Mouse (Mus musculus): ENCODE data around the gene Kctd13. TPM values are rescaled to one million over a fixed set of nuclear protein-coding genes. Genes with fewer than 3 reads are reported as not detected.

Gene Kctd13
- polyA plus RNA-seq, 1 experiment from 2014 or later, result 11.9 TPM

DNA sequence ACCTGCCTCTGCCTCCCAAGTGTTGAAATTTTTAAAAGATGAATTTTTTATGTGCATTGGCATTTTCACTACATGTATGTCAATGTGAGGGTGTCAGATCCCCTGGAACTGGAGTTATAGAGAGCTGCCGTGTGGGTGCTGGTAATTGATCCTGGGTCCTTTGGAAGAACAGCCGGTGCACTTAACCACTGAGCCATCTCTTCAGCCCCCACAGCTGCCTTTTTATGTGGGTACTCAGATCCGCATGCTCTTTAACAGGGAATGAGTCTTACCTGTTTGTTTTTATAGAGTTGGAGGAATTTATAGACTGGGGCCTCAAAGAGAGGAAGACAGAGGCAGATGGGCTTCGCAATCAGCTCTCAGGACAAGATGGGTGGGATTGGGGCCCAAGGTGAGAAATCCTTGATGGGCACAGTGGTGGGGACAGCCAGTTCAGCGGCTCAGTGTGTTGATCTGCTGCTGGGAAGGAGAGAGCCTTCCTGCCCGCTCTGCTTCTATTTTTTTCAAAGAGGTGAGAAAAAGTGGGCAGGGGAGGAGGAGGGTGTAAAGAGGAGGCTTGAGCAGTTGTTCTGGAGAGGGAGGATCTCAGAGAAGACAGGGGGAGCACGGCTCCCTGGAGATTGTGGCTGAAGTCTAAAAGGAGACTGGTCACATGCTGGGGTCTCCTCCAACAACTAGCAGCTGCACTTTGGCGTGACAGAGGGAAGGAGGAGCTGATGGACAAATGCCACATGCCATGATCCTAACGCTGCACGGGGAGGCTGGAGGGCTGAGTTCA is 56.2 kb downstream of the Kctd13 start:
- H3K9me3 ChIP-seq (ENCODE audit: control insufficient read depth, low read length), result no peaks in the 10 kb centered on the region
- WGBS, result 37% methylated on average over 10 of the region's 10 CpGs
- no peaks in the 10 kb centered on the region for H3K27me3 ChIP-seq (ENCODE audit: control insufficient read depth, insufficient read depth, low read length)
- no peak for ATAC-seq (ENCODE audit: insufficient number of reproducible peaks, insufficient read depth, low FRiP score, low read depth)
- no peak overlapping the region for H3K27ac ChIP-seq (replicated peaks in 1 of 2; ENCODE audit: control insufficient read depth in 1 of 2, insufficient read depth in 1 of 2, low read depth in 2 of 2, low read length in 2 of 2)
- peaks cover 15% of the 10 kb centered on the region for H3K36me3 ChIP-seq (ENCODE audit: control insufficient read depth, insufficient read depth, low read length)
- H3K9ac ChIP-seq (ENCODE audit: low read length), result no peak overlapping the region
- H3K4me1 ChIP-seq (ENCODE audit: control insufficient read depth in 2 of 2, insufficient read depth in 2 of 2, low read length in 2 of 2), result 0 out of 4 replicates have a peak, but pooled peaks cover 0 to 5% of the 10 kb centered on the region in 2 experiments
- no peak overlapping the region for H3K4me3 ChIP-seq (ENCODE audit: control insufficient read depth in 1 of 2, insufficient read depth in 1 of 2, low read depth in 1 of 2, low read length in 2 of 2)
- no peak overlapping the region for H3K4me2 ChIP-seq (ENCODE audit: low read length)

DNA sequence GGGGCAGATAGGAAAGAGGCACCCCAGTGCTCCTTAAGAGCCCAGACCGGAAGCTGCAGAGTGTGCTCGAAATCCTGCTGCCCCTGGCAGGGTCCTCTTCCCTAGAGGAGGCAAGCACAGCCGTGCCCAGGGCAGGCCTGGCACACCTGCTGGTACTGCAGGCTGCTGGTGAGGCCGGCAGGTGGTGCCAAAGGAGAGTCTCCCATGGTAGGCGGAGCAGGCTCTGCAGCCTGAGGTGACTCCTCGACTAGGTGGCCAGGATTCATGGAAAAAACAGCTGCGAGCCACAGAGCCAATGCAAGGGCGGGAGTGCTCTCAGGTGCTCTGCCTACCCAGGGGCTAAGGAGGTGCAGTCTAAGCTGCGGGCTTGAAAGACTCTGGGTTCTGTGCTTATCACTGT is 57.6 kb downstream of the Kctd13 start:
- ATAC-seq (ENCODE audit: insufficient number of reproducible peaks, insufficient read depth, low FRiP score, low read depth), result no peak
- Histone ChIP-seq H3K27ac (replicated peaks in 1 of 2; ENCODE audit: control insufficient read depth in 1 of 2, insufficient read depth in 1 of 2, low read depth in 2 of 2, low read length in 2 of 2) (no peak overlapping the region), H3K4me3 (ENCODE audit: control insufficient read depth in 1 of 2, insufficient read depth in 1 of 2, low read depth in 1 of 2, low read length in 2 of 2) (no peak overlapping the region), H3K4me1 (ENCODE audit: control insufficient read depth in 2 of 2, insufficient read depth in 2 of 2, low read length in 2 of 2) (0 out of 4 replicates have a peak, but pooled peaks cover 0 to 5% of the 10 kb centered on the region in 2 experiments), H3K9ac (ENCODE audit: low read length) (no peak overlapping the region), H3K4me2 (ENCODE audit: low read length) (no peak overlapping the region), H3K27me3 (ENCODE audit: control insufficient read depth, insufficient read depth, low read length) (no peaks in the 10 kb centered on the region), H3K36me3 (ENCODE audit: control insufficient read depth, insufficient read depth, low read length) (0 out of 2 replicates have a peak, but pooled peaks cover 5% of the 10 kb centered on the region), H3K9me3 (ENCODE audit: control insufficient read depth, low read length) (no peaks in the 10 kb centered on the region)
- 42% methylated on average over 9 of the region's 9 CpGs for WGBS

DNA sequence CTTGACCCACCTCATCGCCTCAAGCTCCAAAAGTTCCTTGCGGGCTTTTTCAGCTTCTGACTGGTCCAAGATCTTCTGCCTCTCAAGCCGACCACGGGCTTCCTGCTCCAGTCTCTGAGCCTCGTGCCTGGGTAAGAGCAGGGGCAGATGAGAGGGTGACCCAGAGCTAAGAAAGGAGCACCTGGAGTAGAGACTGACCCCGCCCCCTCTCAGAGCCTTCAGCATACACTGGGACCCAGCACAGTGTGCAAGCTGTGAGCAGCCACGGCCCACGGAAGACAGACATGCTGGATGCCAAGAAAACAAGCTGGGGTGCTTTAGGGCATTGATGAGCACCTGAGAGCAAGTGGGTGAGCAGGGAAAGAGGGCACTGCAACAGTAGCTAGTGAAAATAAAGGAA is 60.1 kb downstream of the Kctd13 start:
- Histone ChIP-seq H3K4me3 (ENCODE audit: control insufficient read depth in 1 of 2, insufficient read depth in 1 of 2, low read depth in 1 of 2, low read length in 2 of 2) (no peak overlapping the region), H3K4me2 (ENCODE audit: low read length) (no peak overlapping the region), H3K9ac (ENCODE audit: low read length) (no peak overlapping the region), H3K9me3 (ENCODE audit: control insufficient read depth, low read length) (no peaks in the 10 kb centered on the region), H3K4me1 (ENCODE audit: control insufficient read depth in 2 of 2, insufficient read depth in 2 of 2, low read length in 2 of 2) (0 out of 4 replicates have a peak, but pooled peaks cover 0 to 5% of the 10 kb centered on the region in 2 experiments), H3K27me3 (ENCODE audit: control insufficient read depth, insufficient read depth, low read length) (no peaks in the 10 kb centered on the region), H3K27ac (replicated peaks in 1 of 2; ENCODE audit: control insufficient read depth in 1 of 2, insufficient read depth in 1 of 2, low read depth in 2 of 2, low read length in 2 of 2) (no peak overlapping the region), H3K36me3 (ENCODE audit: control insufficient read depth, insufficient read depth, low read length) (0 out of 2 replicates have a peak, but pooled peaks cover 2% of the 10 kb centered on the region)
- WGBS, result 65% methylated on average over 8 of the region's 8 CpGs
- ATAC-seq (ENCODE audit: insufficient number of reproducible peaks, insufficient read depth, low FRiP score, low read depth), result no peak

Other genes with a start within 250 kb of the Kctd13 start
- gene Bola2, start 233.5 kb upstream of the Kctd13 start, polyA plus RNA-seq (2014; fragmentation: Nextera tagmentation; extraction: Ambion mirVana), result 91.7 and 102 TPM in 2 replicates
- 4.6 and 5.5 TPM in 2 replicates for gene Slx1b, start 233.1 kb upstream of the Kctd13 start, polyA plus RNA-seq (2014; fragmentation: Nextera tagmentation; extraction: Ambion mirVana)
- gene Coro1a, start 221.1 kb upstream of the Kctd13 start, polyA plus RNA-seq (2014; fragmentation: Nextera tagmentation; extraction: Ambion mirVana), result 10.2 and 13.7 TPM in 2 replicates
- gene Mapk3, start 169.3 kb upstream of the Kctd13 start, polyA plus RNA-seq (2014; fragmentation: Nextera tagmentation; extraction: Ambion mirVana), result 51.7 and 57.3 TPM in 2 replicates
- gene Gdpd3, start 162.5 kb upstream of the Kctd13 start, polyA plus RNA-seq (2014; fragmentation: Nextera tagmentation; extraction: Ambion mirVana), result 0.67 and 2.7 TPM in 2 replicates
- gene Ypel3, start 151.9 kb upstream of the Kctd13 start, polyA plus RNA-seq (2014; fragmentation: Nextera tagmentation; extraction: Ambion mirVana), result 102 and 121 TPM in 2 replicates
- 0.26 TPM in 1 of 2 replicates, not detected in the other for gene Tbx6, start 147.4 kb upstream of the Kctd13 start, polyA plus RNA-seq (2014; fragmentation: Nextera tagmentation; extraction: Ambion mirVana)
- gene Ppp4c, start 136.4 kb upstream of the Kctd13 start, polyA plus RNA-seq (2014; fragmentation: Nextera tagmentation; extraction: Ambion mirVana), result 132 and 146 TPM in 2 replicates
- 0.81 and 1.2 TPM in 2 replicates for gene Fam57b, start 131.2 kb upstream of the Kctd13 start, polyA plus RNA-seq (2014; fragmentation: Nextera tagmentation; extraction: Ambion mirVana)
- not detected in 2 replicates for gene 4930451I11Rik, start 97.2 kb upstream of the Kctd13 start, polyA plus RNA-seq (2014; fragmentation: Nextera tagmentation; extraction: Ambion mirVana)
- gene Doc2a, start 81.5 kb upstream of the Kctd13 start, polyA plus RNA-seq (2014; fragmentation: Nextera tagmentation; extraction: Ambion mirVana), result 0.14 TPM in 1 of 2 replicates, not detected in the other
- 10.7 and 11.5 TPM in 2 replicates for gene Hirip3, start 66.9 kb upstream of the Kctd13 start, polyA plus RNA-seq (2014; fragmentation: Nextera tagmentation; extraction: Ambion mirVana)
- 47.9 and 51.9 TPM in 2 replicates for gene Ino80e, start 66.5 kb upstream of the Kctd13 start, polyA plus RNA-seq (2014; fragmentation: Nextera tagmentation; extraction: Ambion mirVana)
- gene Taok2, start 44.2 kb upstream of the Kctd13 start, polyA plus RNA-seq (2014; fragmentation: Nextera tagmentation; extraction: Ambion mirVana), result 19.8 and 21.7 TPM in 2 replicates
- gene Tmem219, start 6.0 kb upstream of the Kctd13 start, polyA plus RNA-seq (2014; fragmentation: Nextera tagmentation; extraction: Ambion mirVana), result 21.6 and 22.7 TPM in 2 replicates
- gene Asphd1, start 20.7 kb downstream of the Kctd13 start, polyA plus RNA-seq (2014; fragmentation: Nextera tagmentation; extraction: Ambion mirVana), result not detected in 2 replicates
- 0.86 and 1.4 TPM in 2 replicates for gene Sez6l2, start 21.7 kb downstream of the Kctd13 start, polyA plus RNA-seq (2014; fragmentation: Nextera tagmentation; extraction: Ambion mirVana)
- gene Cdipt, start 47.0 kb downstream of the Kctd13 start, polyA plus RNA-seq (2014; fragmentation: Nextera tagmentation; extraction: Ambion mirVana), result 68.5 and 74.6 TPM in 2 replicates
- gene Cdiptos, start 47.2 kb downstream of the Kctd13 start, polyA plus RNA-seq (2014; fragmentation: Nextera tagmentation; extraction: Ambion mirVana), result 0.86 and 1.6 TPM in 2 replicates
- gene Mvp, start 85.7 kb downstream of the Kctd13 start, polyA plus RNA-seq (2014; fragmentation: Nextera tagmentation; extraction: Ambion mirVana), result 12.0 and 12.6 TPM in 2 replicates
- gene Pagr1b, start 87.6 kb downstream of the Kctd13 start, polyA plus RNA-seq (2014; fragmentation: Nextera tagmentation; extraction: Ambion mirVana), result 0.84 TPM in 1 of 2 replicates, not detected in the other
- 23.1 and 25.4 TPM in 2 replicates for gene Pagr1a, start 88.5 kb downstream of the Kctd13 start, polyA plus RNA-seq (2014; fragmentation: Nextera tagmentation; extraction: Ambion mirVana)
- gene Gm42742, start 92.2 kb downstream of the Kctd13 start, polyA plus RNA-seq (2014; fragmentation: Nextera tagmentation; extraction: Ambion mirVana), result 41.9 and 45.0 TPM in 2 replicates
- 2.1 and 3.2 TPM in 2 replicates for gene Prrt2, start 92.3 kb downstream of the Kctd13 start, polyA plus RNA-seq (2014; fragmentation: Nextera tagmentation; extraction: Ambion mirVana)
- gene Maz, start 98.2 kb downstream of the Kctd13 start, polyA plus RNA-seq (2014; fragmentation: Nextera tagmentation; extraction: Ambion mirVana), result 37.6 and 44.7 TPM in 2 replicates
- gene Kif22, start 113.6 kb downstream of the Kctd13 start, polyA plus RNA-seq (2014; fragmentation: Nextera tagmentation; extraction: Ambion mirVana), result 67.8 and 74.3 TPM in 2 replicates
- gene Zg16, start 158.4 kb downstream of the Kctd13 start, polyA plus RNA-seq (2014; fragmentation: Nextera tagmentation; extraction: Ambion mirVana), result not detected in 2 replicates
- 0.65 and 1.2 TPM in 2 replicates for gene AI467606, start 162.5 kb downstream of the Kctd13 start, polyA plus RNA-seq (2014; fragmentation: Nextera tagmentation; extraction: Ambion mirVana)
- gene Qprt, start 193.3 kb downstream of the Kctd13 start, polyA plus RNA-seq (2014; fragmentation: Nextera tagmentation; extraction: Ambion mirVana), result 2.4 and 2.8 TPM in 2 replicates
- 0.12 and 0.22 TPM in 2 replicates for gene Spn, start 208.9 kb downstream of the Kctd13 start, polyA plus RNA-seq (2014; fragmentation: Nextera tagmentation; extraction: Ambion mirVana)